Mouse (Mus musculus) forebrain, embryonic 10.5 days (tissue): ENCODE measurements around the gene Sectm1a. TPM values are rescaled to one million over a fixed set of nuclear protein-coding genes. Genes with fewer than 3 reads are reported as not detected.
"Not testable (repeated sequence)": the region's sequence is repeated elsewhere in the genome, so short reads cannot be mapped to it uniquely, and the experiment has no call there.

ENCODE experiments used
- DNase-seq: peaks from one replicate; pipeline ENCODE4 v3.0.0-alpha.2; 2017; ENCODE audit warnings: low spot score; ENCODE audit errors: extremely low spot score
- H3K27ac ChIP-seq: fragments of 300-500 bp; sonication (generic); 2 replicates; pipeline ENCODE4 v1.5.1; 2016; ENCODE audit warnings: mild to moderate bottlenecking
- H3K27me3 ChIP-seq: fragments of 300-500 bp; sonication (generic); 2 replicates; pipeline ENCODE4 v1.6.1; 2016; ENCODE audit warnings: mild to moderate bottlenecking; ENCODE audit not compliant: poor library complexity, severe bottlenecking
- H3K36me3 ChIP-seq: fragments of 300-500 bp; sonication (generic); replicated peaks from 2 replicates; pipeline ENCODE4 v1.6.1; 2016; ENCODE audit warnings: mild to moderate bottlenecking, moderate library complexity
- H3K4me1 ChIP-seq: fragments of 300-500 bp; sonication (generic); 2 replicates; pipeline ENCODE4 v1.6.1; 2016
- H3K4me3 ChIP-seq: fragments of 300-500 bp; sonication (generic); 2 replicates; pipeline ENCODE4 v1.5.1; 2016; ENCODE audit warnings: mild to moderate bottlenecking, moderate library complexity
- H3K9me3 ChIP-seq: fragments of 300-500 bp; sonication (generic); 2 replicates; pipeline ENCODE4 v1.6.1; 2016; ENCODE audit warnings: mild to moderate bottlenecking, moderate library complexity
- WGBS: fragments of 180-500 bp; shearing (Covaris S2); methylation state at CpG from one replicate; pipeline ENCODE4 v1.1.7; 2016; 5-methylcytosine and 5-hydroxymethylcytosine counted together
- polyA plus RNA-seq: library from polyadenylated mRNA; unstranded; fragments of >200 nt; fragmentation: Nextera tagmentation; extraction: Ambion mirVana; gene quantifications from 2 replicates; pipeline ENCODE4 v1.2.1, GENCODE M21; 2016

Sectm1a gene
- polyA plus RNA-seq, 1 experiment from 2014 or later, result not detected

GRCm38 (mm10) chr11:121082857-121083500, 2.0 kb upstream of the Sectm1a start:
- Histone ChIP-seq H3K9me3 (no peaks in the 10 kb centered on the region), H3K4me3 (no peak overlapping the region), H3K27me3 (no peaks in the 10 kb centered on the region), H3K4me1 (no peaks in the 10 kb centered on the region), H3K36me3 (no peaks in the 10 kb centered on the region), H3K27ac (no peak overlapping the region)
- 89% methylated on average over 6 of the region's 6 CpGs for WGBS
- DNase-seq, result no peak

GRCm38 (mm10) chr11:121082250-121082649, 1.2 kb upstream of the Sectm1a start:
- Histone ChIP-seq H3K27me3 (no peaks in the 10 kb centered on the region), H3K4me3 (no peak overlapping the region), H3K36me3 (no peaks in the 10 kb centered on the region), H3K27ac (no peak overlapping the region), H3K4me1 (no peaks in the 10 kb centered on the region), H3K9me3 (no peaks in the 10 kb centered on the region)
- DNase-seq, result no peak
- WGBS, result 87% methylated on average over 3 of the region's 3 CpGs

DNA sequence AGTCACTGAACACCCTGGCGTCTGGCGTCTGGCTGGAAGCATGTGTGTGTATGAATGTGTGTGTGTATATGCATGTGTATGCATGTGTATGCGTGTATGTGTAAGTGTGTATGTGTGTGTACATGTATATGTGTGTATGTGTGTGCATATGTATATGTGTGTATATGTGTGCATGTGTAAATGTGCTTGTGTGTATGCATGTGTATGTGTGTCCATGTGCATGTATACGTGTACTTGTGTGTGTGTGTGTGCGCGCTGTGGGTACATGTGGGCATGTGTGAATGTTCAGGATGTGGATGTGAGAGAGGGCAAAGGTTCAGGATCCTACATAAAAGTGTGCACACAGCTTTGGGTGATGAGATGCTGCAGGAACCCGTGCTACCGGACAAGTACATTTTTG, 690 bp downstream of the Sectm1a start:
- Histone ChIP-seq H3K27me3 (no peaks in the 10 kb centered on the region), H3K4me1 (no peaks in the 10 kb centered on the region), H3K36me3 (no peaks in the 10 kb centered on the region), H3K27ac (no peak overlapping the region), H3K9me3 (no peaks in the 10 kb centered on the region), H3K4me3 (no peak overlapping the region)
- WGBS, result 95% methylated on average over 8 of the region's 8 CpGs
- no peak for DNase-seq

DNA sequence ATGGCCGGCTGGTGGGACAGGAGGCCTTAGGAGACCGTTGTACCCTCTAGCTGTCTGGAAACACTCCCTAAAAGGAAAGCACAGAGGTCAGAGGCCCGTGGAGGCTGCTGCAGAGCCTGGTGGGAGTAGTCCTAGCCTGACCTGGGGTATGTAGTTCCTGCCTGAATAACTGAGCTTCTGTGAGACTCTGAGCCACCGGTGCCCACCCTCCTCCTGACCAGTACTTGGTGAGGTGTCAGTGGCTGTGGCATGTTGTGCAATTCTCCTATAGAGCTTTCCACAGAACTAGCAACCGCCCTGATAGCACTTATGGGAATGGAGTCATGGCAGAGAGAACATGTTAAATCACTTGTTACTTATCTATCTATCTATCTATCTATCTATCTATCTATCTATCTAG, 5.4 kb downstream of the Sectm1a start:
- H3K4me3 ChIP-seq, result no peak overlapping the region
- no peak for DNase-seq
- WGBS, result 84% methylated on average over 5 of the region's 5 CpGs
- no peaks in the 10 kb centered on the region for H3K36me3 ChIP-seq
- no peaks in the 10 kb centered on the region for H3K4me1 ChIP-seq
- no peak overlapping the region for H3K27ac ChIP-seq
- H3K27me3 ChIP-seq, result no peaks in the 10 kb centered on the region
- no peaks in the 10 kb centered on the region for H3K9me3 ChIP-seq

DNA sequence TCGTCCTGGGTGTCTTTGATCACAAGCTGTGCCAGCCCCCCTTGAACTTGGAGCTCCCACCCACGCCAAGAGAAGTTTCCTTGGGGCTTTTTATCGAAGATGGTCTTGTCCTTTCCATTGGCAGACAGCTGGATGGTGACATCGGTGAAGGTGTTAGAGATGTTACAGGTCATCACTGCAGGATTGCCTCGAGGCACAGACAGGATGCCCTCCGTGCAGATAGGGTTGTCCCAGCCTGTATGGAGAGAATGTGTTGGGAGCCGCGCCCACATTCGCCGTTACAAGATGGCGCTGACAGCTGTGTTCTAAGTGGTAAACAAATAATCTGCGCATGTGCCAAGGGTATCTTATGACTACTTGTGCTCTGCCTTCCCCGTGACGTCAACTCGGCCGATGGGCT, 11.4 kb downstream of the Sectm1a start:
- DNase-seq, H3K4me3 ChIP-seq: not testable (repeated sequence)
- 91% methylated on average over 12 of the region's 16 CpGs for WGBS

GRCm38 (mm10) chr11:121067895-121068294, 13.1 kb downstream of the Sectm1a start:
- no peaks in the 10 kb centered on the region for H3K36me3 ChIP-seq
- 92% methylated on average over 2 of the region's 2 CpGs for WGBS
- no peaks in the 10 kb centered on the region for H3K9me3 ChIP-seq
- no peaks in the 10 kb centered on the region for H3K27me3 ChIP-seq
- H3K4me1 ChIP-seq, result no peaks in the 10 kb centered on the region
- no peak for DNase-seq
- H3K27ac ChIP-seq, result no peak overlapping the region
- H3K4me3 ChIP-seq, result no peak overlapping the region

More for the DNA sequence above, 11.4 kb downstream of the Sectm1a start:
- not testable (repeated sequence) for H3K27me3 ChIP-seq, H3K36me3 ChIP-seq, H3K9me3 ChIP-seq, H3K4me1 ChIP-seq, H3K27ac ChIP-seq

DNA sequence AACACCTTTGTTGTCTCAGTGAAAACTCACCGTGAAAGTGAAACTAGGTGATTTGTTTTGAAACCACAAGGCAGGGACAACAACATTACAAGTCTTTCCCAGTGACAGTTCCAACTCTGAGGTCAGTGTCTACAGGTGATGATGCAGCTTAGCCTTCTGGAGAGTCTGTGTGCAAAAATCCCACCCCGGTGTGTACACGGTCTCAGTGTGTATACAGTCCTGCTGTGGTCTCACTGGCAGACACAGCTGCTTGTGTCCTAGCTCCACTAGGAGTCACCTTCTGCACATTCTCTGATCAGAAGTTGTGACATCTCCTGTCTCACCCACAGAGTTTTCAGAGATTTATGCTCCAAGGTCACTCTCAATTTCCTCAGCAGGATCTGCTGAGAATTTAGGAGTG, 16.8 kb downstream of the Sectm1a start:
- no peak for DNase-seq
- no peaks in the 10 kb centered on the region for H3K27me3 ChIP-seq
- no peaks in the 10 kb centered on the region for H3K4me1 ChIP-seq
- WGBS, result 85% methylated on average over 3 of the region's 3 CpGs
- no peak overlapping the region for H3K27ac ChIP-seq
- no peak overlapping the region for H3K4me3 ChIP-seq
- H3K36me3 ChIP-seq, result no peaks in the 10 kb centered on the region
- H3K9me3 ChIP-seq, result no peaks in the 10 kb centered on the region

- no peaks in the 10 kb centered on the region for H3K36me3 ChIP-seq
- no peak for DNase-seq
- H3K4me3 ChIP-seq, result no peak within 1 kb of the TSS
- H3K27me3 ChIP-seq, result no peaks in the 10 kb centered on the region
- H3K9me3 ChIP-seq, result no peaks in the 10 kb centered on the region
- no peaks in the 10 kb centered on the region for H3K4me1 ChIP-seq
- 84% methylated on average over 5 of the region's 5 CpGs for WGBS
- no peak within 1 kb of the TSS for H3K27ac ChIP-seq
Measured at GRCm38 (mm10) chr11:121063379-121063778, 17.6 kb downstream of the Sectm1a start, which contains the start of gene Sectm1b. Gene Sectm1b (minus strand): TSS chr11:121063569.

DNA sequence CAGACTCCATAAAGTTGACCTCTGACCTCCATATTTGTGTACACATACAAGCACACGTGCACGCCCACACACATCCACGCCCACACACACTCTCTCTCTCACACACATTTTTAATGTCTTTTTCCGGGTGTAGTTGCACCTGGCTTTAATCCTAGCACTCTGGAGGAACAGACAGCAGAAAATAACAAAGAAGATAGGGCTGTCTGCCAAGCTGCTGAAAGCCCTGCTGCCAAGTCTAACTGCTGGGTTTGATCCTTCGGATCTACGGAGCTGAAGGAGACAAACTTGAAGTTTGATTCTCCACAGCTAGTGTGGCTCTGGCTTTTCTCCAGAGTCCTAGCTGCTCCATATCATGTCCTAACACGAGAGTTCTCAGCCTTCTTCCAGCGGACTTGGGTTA, 19.4 kb downstream of the Sectm1a start:
- 85% methylated on average over 8 of the region's 8 CpGs for whole genome bisulfite sequencing
- no peak overlapping the region for H3K4me3 ChIP-seq
- DNase-seq, result no peak
- H3K27me3 ChIP-seq, result no peaks in the 10 kb centered on the region
- H3K27ac ChIP-seq, result no peak overlapping the region
- no peaks in the 10 kb centered on the region for H3K4me1 ChIP-seq
- no peaks in the 10 kb centered on the region for H3K36me3 ChIP-seq
- H3K9me3 ChIP-seq, result no peaks in the 10 kb centered on the region

DNA sequence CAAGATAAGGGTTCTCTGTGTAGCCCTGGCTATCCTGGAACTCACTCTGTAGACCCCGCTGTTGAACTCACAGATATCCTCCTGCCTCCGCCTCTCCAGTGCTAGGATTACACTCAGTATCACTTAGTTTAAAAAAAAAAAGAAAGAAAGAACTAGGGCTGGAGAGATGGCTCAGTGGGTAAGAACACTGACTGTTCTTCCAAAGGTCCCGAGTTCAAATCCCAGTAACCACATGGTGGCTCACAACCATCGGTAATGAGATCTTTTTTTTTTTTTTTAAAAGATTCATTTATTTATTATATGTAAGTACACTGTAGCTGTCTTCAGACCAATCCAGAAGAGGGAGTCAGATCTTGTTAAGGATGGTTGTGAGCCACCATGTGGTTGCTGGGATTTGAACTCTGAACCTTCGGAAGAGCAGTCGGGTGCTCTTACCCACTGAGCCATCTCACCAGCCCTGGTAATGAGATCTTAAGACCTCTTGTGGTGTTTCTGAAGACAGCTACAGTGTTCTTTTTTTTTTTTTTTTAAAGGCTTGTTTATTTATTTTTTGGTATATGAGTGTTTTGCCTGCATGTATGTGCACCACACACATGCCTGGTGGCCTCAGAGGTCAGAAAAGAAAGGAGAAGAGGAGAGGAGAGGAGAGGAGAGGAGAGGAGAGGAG, 20.5 kb downstream of the Sectm1a start:
- not testable (repeated sequence) for H3K27ac ChIP-seq, H3K36me3 ChIP-seq, H3K9me3 ChIP-seq, H3K4me3 ChIP-seq, DNase-seq, H3K27me3 ChIP-seq, H3K4me1 ChIP-seq
- 91% methylated on average over 6 of the region's 6 CpGs for WGBS

- Histone ChIP-seq H3K4me1 (no peaks in the 10 kb centered on the region), H3K4me3 (no peak overlapping the region), H3K36me3 (no peaks in the 10 kb centered on the region), H3K9me3 (no peaks in the 10 kb centered on the region), H3K27ac (no peak overlapping the region), H3K27me3 (peaks cover under 1% of the 10 kb centered on the region; the same call in 1 of the 2 replicates)
- no peak for DNase-seq
- 85% methylated on average over 4 of the region's 4 CpGs for WGBS
Measured at GRCm38 (mm10) chr11:121059471-121059870, 21.5 kb downstream of the Sectm1a start.

- no peaks in the 10 kb centered on the region for H3K9me3 ChIP-seq
- no peaks in the 10 kb centered on the region for H3K36me3 ChIP-seq
- whole genome bisulfite sequencing, result 89% methylated on average over 4 of the region's 4 CpGs
- H3K4me1 ChIP-seq, result no peaks in the 10 kb centered on the region
- no peak overlapping the region for H3K4me3 ChIP-seq
- H3K27ac ChIP-seq, result no peak overlapping the region
- no peak for DNase-seq
- H3K27me3 ChIP-seq, result peaks cover 6% of the 10 kb centered on the region; the same call in 1 of the 2 replicates
Measured at GRCm38 (mm10) chr11:121058956-121059355, 22.1 kb downstream of the Sectm1a start.

DNA sequence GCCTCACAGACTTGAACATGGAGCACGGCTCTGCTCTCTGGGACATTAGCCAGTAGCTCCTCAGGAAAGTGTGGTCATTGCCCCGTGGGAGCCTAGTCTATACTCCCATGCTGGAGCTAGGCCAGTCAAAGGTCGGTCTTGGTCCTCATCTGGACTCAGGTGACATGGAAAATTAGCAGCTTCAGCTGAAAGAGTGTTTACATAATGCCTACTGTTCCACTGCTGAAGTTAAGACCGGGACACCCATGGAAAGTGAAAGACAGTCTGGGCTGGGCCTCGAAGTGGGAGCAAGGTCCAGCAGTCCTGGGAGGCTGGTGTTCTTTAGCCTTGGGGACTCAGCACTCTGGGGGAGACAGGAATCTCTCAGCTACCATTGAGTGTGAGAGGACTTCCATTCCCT, 22.9 kb downstream of the Sectm1a start:
- Histone ChIP-seq H3K36me3 (no peaks in the 10 kb centered on the region), H3K27ac (no peak overlapping the region), H3K9me3 (no peaks in the 10 kb centered on the region), H3K27me3 (peaks cover 8% of the 10 kb centered on the region; the same call in 1 of the 2 replicates), H3K4me1 (peaks cover 4% of the 10 kb centered on the region; the same call in 1 of the 2 replicates), H3K4me3 (no peak overlapping the region)
- 89% methylated on average over 5 of the region's 5 CpGs for WGBS
- DNase-seq, result no peak
